Mouse (Mus musculus): ENCODE measurements around the gene Gtdc1.

Gene Gtdc1

DNA sequence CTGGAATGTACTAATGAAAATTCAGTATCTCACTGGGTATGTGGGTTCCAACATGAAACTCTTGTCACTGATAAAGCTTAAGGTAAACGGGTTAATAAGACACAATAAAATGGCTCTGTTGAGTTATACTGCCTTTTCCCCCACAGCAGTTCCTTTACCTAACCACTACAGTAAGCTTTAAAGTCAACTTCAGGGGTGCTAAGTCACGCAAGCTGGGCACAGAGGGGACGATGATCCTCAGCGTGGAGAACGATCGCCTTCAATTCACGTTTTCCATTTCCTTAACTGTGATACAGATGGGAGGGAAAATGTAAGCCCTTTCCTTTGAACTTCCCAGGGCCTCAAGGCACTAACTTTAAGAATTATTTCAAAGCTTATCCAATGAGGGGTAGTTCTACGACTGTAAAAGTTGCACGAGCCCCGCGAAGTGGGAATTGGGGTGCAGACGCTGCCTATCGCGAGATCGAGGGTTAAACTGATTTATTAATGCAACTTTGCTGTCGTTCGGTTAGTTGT is 1.2 kb downstream of the Gtdc1 start:
- in situ Hi-C loops (cut with MboI, MseI) = loop anchor here (5.0 kb wide), 1 partner anchor 36 kb away; no protein-coding TSS in a partner anchor

DNA sequence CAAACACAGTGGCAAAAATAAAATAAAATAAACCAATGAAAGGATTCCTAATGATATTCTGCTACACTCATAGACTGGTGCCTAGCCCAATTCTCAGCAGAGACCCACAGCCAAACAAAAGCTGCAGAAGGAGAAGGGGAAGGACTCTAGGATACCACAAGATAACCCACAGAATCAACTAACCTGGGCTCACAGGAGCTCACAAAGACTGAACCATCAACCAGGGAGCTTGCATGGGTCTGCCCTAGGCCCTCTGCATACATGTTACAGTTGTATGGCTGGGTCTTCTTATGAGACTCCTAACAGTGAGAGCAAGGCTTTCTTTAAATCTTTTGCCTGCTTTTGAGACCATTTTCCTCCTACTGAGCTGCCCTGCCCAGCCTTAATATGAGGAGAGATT is 2.8 kb downstream of the Gtdc1 start:
- in situ Hi-C loops (cut with MboI, MseI) = loop anchor here (5.0 kb wide), 1 partner anchor 38 kb away; no protein-coding TSS in a partner anchor

DNA sequence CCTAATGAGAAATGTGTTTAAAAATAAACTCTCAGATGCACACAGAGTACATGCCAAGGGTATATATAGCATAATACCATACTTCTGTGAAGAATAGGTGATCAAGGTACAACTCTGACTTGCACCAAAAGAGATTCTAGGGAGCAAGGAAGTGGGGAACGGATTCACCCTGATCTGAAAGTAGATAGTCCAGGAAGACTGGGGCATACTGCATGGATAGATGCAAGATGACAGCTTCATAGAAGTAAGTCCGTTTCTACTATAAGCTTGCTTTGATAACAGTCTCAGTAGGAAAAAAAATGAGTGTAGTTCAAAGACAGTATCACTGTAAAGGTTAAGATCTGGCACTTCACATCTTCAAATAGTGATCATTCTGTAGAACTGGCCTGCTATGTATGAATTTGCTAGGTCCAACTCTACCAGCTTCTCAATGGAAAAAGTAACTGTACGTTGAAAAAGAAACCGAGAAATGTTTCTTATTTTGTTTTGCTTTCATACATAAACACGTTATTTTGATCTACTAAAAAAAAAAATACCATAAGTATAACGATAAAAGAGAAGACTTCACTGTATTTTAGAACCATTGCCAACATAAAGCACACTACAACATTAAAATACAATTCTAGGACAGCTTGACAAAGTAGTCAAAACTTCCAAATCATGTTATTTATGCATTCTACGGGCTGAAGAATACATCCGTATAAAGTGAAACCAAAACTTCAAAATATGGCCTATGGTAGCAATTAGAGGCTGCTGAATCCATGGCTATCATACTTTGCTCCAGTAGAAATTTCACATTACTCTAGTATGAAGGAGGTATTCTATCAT is 4.2 kb downstream of the Gtdc1 start:
- in situ Hi-C loops (cut with MboI, MseI) = no loop called here

DNA sequence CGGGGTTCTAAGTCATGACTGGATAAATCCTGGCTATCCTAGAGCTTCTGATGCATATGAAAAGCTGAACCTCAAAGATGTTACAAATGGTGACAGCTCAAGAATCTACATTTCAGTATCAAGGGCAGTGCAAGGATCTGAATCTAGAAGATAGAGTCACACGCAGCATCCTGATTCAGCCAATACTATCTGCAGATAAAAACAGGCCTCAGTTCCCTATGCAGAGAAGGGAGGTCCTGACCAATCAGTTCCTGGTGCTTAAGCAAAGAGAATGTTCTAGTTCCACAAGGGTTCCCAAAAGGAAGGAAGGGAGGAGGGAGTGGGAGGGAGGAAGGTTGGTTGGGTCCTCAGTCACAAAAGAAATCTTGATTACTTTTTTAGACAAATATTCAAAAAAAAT is 5.0 kb downstream of the Gtdc1 start:
- in situ Hi-C loops (cut with MboI, MseI) = no loop called here

DNA sequence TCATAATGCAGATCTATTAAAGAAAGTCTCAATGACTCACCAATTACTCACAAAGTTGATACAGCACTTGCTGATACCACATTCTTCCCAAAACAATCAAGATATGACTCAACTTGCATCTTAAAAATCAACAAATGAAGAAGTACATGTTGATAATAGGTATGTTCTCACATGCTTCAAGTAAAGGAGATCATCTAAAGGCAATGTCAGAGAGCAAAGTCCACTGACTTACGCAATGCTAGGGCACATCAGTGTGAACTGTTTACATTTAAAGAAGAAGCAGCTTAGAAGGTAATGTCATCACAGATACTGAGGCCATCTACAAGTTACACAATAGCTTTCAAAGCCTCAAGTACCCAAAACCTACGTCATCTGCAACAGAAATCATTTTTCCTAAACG is 7.0 kb downstream of the Gtdc1 start:
- in situ Hi-C loops (cut with MboI, MseI) = no loop called here

DNA sequence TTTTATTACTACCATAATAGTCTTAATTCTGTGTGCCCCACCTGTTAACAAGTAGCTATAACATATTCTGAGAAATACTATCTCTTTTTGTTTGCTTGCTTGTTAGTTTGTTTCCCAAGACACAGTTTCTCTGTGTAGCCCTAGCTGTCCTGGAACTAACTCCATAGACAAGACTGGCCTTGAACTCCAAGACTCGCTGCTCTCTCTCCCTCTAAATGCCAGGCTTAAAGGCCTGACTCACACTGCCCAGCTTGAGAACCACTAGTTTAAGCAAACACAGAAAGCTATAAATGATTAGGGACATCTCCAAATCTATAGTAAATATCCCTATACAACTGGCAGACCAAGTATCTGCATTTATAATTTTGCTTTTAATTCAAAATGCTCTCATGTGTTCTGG is 8.1 kb downstream of the Gtdc1 start:
- in situ Hi-C loops (cut with MboI, MseI) = no loop called here

DNA sequence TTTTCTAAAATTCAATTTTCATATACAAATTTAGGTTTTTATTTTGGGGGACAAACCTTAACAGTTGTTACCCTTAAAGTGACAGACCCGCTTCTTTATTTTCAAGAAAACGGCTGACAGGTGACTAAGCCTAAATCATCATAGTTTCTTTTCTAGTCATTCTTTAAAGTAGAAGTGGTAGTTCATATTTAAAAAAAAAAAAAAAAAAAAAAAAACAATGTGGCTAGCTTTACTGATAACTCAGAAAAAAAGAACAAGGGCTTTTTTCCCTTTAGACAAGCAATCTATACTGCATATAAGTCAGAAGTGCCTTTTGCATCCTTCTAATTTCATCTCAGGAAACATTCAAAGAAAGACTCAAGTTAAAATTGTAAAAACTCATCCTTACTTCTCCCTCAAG is 8.7 kb downstream of the Gtdc1 start:
- in situ Hi-C loops (cut with MboI, MseI) = no loop called here

DNA sequence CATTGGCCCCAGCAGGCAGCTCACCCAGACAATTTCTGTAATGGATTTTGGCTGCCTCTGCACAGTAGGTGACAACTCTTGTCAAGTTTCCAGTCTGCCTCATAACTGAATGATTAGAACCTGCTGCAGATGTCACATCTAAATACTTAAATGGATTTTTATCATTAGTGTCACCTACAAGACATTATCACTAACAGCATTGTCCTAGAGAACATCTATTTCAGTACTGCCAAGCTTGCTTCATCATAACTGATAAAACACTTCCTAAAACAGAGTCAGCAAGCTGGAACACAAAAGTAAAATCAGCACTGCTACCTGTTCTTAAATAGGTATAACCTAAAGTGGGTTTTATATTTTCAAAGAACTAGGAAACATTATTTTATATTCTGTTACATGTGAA is 11.2 kb downstream of the Gtdc1 start:
- in situ Hi-C loops (cut with MboI, MseI) = no loop called here

DNA sequence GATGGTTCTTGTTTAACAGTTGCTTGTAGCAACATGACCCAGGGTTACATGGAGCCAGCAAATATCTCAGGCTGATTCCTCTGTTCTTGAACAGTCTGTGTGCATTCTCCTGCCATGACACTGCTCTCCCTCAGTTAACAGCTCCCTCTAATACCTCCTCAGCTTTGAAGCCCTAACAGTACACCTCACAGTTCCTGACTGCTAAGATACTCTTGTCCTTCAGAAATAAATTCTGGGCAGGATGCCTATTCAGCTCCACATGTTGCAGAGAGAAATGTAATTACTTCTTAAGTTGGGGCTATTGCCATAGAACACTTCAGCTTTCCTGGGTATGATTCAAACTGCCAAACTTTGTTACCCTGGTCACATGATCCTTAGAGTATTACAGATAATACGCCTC is 29.7 kb downstream of the Gtdc1 start:
- in situ Hi-C loops (cut with MboI, MseI) = loop anchor here (25.0 kb wide), 1 partner anchor 1160 kb away; the partner anchor contains the start of gene Arhgap15

DNA sequence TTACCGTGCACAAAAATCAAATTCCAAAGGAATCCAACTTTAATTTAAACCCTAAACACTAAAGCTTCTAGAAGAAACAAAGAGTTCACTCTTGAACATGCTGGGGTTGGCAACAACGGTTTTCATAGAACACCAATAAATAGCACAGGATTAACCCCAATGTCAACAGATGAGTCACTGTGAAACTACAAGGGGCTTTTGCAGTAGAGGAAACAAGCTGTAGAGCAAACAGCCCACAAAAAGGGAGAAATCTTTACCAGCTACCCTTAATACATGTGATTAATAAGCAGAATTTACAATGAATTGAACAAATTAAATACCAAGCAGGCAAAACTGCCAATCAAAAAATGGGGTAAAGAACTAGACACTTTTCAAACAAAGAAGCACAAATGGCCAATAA is 53.7 kb downstream of the Gtdc1 start:
- in situ Hi-C loops (cut with MboI, MseI) = no loop called here

DNA sequence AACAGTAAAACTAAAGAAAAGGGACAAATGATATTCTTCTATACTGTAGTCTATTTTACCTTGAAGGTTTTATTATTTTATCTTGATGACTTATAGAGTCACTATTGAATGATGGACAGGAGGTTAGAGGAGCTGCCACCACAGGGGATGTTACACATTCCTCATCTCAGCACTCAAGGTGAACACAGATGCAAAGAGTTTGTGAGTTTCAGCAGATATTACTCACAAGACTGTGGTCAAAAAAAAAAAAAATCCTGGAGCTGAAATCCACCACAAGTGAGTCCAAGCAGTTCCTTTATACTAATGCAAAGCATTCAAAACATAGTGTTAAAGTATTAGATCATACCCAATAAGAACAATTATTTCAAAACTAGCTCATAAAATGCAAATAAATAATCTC is 62.7 kb downstream of the Gtdc1 start:
- in situ Hi-C loops (cut with MboI, MseI) = no loop called here

DNA sequence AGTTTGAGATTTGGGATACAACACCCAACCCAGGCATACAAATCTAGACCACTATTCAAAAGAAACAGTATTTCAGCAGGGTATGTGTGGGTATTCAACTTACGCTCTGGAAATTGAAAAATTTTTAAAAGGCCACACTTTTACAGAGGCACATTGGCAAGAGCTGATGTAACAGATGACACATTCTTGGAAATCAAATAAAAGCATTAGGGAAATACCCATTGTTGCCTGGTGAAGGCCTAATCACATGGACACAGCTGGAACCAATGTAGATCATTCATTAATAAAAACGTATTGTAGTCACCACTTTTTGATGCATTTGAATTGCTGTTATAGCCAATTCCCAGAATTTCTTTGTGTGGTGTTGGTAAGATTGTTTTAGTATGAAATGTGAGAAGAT is 73.0 kb downstream of the Gtdc1 start:
- in situ Hi-C loops (cut with MboI, MseI) = no loop called here

DNA sequence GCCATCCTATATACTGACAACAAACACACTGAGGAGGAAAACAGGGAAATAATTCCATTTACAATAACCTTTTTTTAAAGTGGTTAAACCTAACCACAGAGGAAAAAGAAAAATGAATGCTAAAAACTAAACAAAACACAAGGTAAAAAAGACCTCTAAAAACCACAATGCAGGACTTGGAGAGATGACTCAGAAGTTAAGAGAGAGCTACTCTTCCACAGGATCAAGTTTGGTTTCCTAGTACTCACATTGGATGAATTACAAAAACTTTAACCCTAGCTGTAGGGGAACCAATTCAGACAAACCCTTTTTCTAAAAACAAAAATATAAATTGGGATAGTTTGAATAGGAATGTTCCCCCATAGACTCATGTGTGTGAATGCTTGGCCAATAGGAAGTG is 77.8 kb downstream of the Gtdc1 start:
- in situ Hi-C loops (cut with MboI, MseI) = no loop called here

DNA sequence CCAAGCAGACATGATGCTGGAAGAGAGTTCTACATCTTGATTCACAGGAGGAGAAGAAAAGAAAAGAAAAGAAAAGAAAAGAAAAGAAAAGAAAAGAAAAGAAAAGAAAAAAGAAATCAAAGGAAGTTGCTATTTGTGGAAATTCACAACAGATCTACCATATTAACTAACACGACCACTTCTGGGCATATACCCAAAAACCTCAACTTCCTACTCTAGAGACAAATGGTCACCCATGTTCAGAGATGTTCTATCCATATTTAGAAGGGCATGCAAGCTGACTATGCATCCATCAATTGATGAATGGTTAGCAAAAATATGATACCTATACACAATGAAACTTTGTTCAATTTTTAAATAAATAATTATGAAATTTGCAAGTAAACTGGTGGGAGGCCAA is 79.3 kb downstream of the Gtdc1 start:
- in situ Hi-C loops (cut with MboI, MseI) = no loop called here

DNA sequence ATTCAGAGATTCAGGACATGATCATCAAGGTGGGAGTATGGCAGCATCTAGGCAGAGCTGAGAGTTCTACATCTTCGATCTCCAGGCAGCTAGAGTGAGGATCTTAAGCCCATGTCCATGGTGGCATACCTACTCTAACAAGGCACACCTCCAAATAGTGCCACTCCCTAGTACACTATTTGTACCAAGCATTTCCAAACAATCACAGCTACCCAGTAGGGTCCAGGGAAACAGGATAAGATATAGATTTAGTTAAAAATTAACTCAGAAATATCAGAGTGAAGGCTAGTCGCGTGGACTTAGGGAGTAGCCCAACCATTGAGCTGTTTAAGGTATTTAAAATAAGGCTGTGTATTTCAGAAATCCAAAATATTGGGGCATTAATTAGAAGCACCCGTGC is 82.0 kb downstream of the Gtdc1 start:
- in situ Hi-C loops (cut with MboI, MseI) = no loop called here

DNA sequence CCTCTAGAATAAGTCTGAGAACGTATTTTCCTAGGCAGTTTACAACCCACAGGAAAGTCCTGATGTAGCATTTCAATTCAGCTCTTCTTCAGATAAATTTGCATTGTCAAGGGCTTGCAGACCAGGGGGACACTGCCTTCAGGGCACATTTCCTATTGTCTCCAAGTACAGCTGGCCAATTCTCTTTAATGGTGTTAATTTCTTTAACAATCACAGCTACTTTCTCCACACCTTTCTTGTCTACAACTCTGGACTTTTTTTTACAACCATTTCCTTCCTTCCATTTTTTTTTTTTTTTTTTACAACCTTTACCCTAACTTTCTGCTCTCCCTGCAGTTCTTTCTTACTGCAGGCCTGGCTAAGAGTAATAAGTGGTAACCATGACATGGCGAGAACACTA is 97.7 kb downstream of the Gtdc1 start:
- in situ Hi-C loops (cut with MboI, MseI) = no loop called here

DNA sequence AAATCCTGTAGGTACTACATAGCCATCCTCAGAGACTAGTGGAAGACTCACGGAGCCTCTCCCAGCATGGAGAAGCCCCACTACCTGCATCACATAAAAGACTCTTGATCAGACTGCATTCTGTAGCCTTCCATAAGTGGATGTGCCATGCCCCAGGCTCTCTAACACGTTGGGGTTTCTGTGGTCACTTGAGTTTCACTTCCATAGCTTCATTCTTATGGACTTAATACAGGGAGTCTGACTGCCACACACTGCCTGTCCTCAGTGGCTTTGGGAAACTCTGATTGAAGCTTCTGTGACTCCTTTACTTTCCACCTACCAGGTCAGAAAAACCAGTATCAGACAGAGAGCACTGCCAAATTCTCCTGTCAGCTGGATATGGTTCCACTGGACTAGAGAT is 98.1 kb downstream of the Gtdc1 start:
- in situ Hi-C loops (cut with MboI, MseI) = no loop called here

DNA sequence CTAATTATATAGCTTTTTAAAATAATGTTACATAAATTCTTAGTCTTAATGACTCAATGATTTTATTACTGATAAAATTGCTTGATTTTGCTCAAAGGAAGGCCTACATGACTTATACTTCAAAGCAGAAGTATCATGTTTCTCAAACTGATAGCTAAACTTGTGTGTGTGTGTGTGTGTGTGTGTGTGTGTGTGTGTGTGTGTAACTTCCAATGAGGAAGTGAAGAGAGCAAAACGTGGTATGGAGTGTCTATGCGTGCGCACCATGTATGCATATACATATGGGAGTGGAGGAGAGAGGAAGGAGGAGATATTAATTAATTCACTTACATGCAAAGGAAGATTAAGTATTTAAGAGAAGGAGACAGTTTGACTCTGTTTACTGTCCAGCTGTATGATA is 100.8 kb downstream of the Gtdc1 start:
- in situ Hi-C loops (cut with MboI, MseI) = no loop called here

DNA sequence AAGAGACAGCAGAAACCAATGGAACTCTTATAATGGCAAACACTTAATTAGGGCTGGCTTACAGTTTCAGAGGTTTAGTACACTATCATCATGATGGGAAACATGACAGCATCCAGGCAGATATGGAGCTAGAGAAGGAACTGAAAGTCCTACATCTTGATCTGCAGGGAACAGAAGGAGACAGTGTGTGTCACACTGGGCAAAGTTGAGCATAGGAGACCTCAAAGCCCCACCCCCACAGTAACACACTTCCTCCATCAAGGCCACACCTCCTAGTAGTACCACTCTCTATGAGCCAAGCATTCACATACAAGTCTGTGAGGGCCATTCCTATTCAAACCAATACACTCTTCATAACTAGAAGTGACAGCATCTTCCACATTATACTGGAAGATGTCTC is 109.7 kb downstream of the Gtdc1 start:
- in situ Hi-C loops (cut with MboI, MseI) = no loop called here

DNA sequence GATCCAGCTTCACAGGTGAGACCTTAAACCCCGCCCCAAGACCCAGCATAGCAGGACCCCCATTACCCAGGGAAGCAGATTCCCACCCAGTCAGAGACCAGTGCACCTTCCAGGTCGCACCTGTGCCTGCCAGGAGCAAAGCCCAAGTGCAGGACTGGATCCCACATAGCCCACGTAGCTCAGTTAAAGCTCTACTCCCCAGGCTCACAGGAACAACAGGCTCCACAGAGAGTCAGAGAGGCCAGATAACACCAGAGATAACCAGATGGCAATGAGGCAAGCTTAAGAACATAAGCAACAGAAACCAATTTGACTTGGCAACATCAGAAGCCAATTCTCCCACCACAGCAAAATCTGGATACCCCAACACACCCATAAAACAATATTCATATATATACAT is 113.7 kb downstream of the Gtdc1 start:
- in situ Hi-C loops (cut with MboI, MseI) = no loop called here

DNA sequence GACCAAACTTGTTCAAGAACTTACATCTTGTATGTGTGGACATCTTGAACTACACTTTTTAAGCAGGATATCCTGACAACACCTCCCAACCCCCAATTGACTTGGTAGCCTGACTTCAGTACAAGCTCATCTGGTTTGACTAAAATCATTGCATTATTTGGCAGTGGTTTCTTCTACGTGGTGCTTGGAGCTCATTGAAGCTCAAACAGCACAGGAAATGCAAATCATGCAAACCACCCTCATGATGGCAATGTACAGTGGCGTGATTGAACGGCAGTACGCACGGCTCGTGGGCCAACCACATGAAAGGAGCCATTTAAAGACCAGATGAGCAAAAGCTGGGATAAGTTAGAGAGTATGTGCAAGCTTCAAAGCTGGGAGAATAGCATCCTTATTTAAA is 123.0 kb downstream of the Gtdc1 start:
- in situ Hi-C loops (cut with MboI, MseI) = no loop called here

DNA sequence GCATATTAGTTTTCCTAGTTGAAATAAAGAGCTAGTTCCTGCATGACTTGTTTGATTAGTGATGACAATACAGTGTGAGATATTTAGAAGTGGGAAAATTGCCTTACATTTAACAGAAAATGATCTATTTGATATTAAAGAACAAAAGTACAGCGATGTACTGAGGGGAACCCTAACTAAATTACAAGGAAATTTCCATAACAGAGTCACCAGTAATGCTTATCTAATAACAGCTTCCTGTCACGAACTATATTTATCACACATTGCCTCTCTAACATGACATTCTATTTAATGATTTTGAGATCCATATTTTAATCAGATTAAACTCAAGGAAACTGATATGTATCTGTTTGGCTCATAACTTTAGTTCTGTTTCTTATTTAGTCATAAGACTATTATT is 126.1 kb downstream of the Gtdc1 start:
- in situ Hi-C loops (cut with MboI, MseI) = no loop called here

DNA sequence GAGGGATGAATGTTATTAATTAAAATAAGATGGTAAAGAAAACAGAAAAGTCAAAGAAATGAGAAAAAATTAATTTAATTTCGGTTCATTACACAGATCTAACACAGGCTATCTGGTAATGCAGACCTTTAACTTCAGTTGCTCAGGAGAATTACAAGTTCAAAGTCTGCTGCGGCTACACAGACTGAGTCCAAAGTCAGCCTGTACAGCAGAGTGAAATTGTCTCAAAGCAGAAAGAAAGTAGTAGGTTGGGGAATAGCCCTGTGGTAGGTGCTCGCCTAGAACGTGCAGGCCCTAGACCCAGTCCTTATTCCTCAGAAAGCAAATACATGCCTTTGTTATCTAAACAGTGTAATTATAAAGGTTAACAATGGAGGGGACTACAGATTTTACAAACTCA is 135.6 kb downstream of the Gtdc1 start:
- in situ Hi-C loops (cut with MboI, MseI) = no loop called here

DNA sequence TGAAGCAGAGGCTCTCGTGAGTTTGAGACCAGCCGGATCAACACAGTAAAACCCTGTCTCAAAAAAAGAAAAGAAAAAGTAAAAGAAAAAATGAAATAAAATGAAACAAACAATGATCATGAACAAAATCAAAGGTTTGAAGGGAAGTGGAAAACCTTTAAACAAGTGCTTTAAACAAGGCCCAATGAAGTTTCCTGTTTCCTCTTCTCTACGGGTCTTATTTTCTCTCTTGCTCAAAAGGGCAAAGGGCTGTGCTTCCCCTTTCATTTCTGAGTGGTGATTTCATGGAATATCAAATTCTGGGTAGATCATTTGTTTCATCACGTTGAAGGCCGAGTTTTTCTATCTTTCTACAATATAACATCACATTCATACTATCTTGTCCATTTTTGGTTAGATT is 136.3 kb downstream of the Gtdc1 start:
- in situ Hi-C loops (cut with MboI, MseI) = no loop called here
